Mouse (Mus musculus): ENCODE data around the gene Apoc3.

GRCm38 (mm10) chr9:46235196-46235595, 240 bp downstream of the Apoc3 start:
- TF ChIP-seq ZNF384 (IDR thresholded peaks at IDR 0.05; ENCODE audit: low read depth, low read length) (no peak), MAFK (IDR thresholded peaks at IDR 0.05; ENCODE audit: insufficient read depth, low read depth, low read length) (no peak)
